Mouse (Mus musculus): ENCODE measurements at regions not wholly inside any gene's neighbourhood (a gene's known extent, or its start where the extent isn't known, plus 50 kb on each side); places are given as distances from the start of the nearest gene placed in this dataset.
"Not testable (repeated sequence)": the region's sequence is repeated elsewhere in the genome, so short reads cannot be mapped to it uniquely, and the experiment has no call there.

- Histone ChIP-seq H3K27ac (ENCODE audit: low read depth, low read length) (no peak overlapping the region), H3K4me1 (replicated peaks; ENCODE audit: control insufficient read depth, insufficient read depth, low read length) (no peaks in the 10 kb centered on the region), H3K36me3 (ENCODE audit: control insufficient read depth, insufficient read depth, low read length) (no peaks in the 10 kb centered on the region), H3K4me3 (ENCODE audit: low read depth, low read length) (no peak overlapping the region), H3K4me2 (no peak overlapping the region), H3K27me3 (replicated peaks; ENCODE audit: control insufficient read depth, insufficient read depth, low read length) (no peaks in the 10 kb centered on the region), H3K9ac (ENCODE audit: low read depth, low read length) (no peak overlapping the region), H3K9me3 (ENCODE audit: control insufficient read depth, low read length) (no peaks in the 10 kb centered on the region)
- 43% methylated on average over 3 of the region's 3 CpGs for WGBS
- ATAC-seq (replicated peaks; ENCODE audit: low FRiP score) (no peak), DNase-seq (ENCODE audit: low spot score) (no peak)
Measured at GRCm38 (mm10) chr8:56970311-56970710, 350.5 kb upstream of the Hand2 start.

GRCm38 (mm10) chr8:56978994-56979393, 341.8 kb upstream of the Hand2 start:
- Histone ChIP-seq H3K9me3 (ENCODE audit: control insufficient read depth, low read length) (no peaks in the 10 kb centered on the region), H3K27me3 (replicated peaks; ENCODE audit: control insufficient read depth, insufficient read depth, low read length) (no peaks in the 10 kb centered on the region), H3K4me1 (replicated peaks; ENCODE audit: control insufficient read depth, insufficient read depth, low read length) (no peaks in the 10 kb centered on the region), H3K36me3 (ENCODE audit: control insufficient read depth, insufficient read depth, low read length) (no peaks in the 10 kb centered on the region), H3K4me3 (ENCODE audit: low read depth, low read length) (no peak overlapping the region), H3K27ac (ENCODE audit: low read depth, low read length) (no peak overlapping the region), H3K4me2 (no peak overlapping the region), H3K9ac (ENCODE audit: low read depth, low read length) (no peak overlapping the region)
- ATAC-seq (replicated peaks; ENCODE audit: low FRiP score), result no peak
- 64% methylated on average over 2 of the region's 2 CpGs for WGBS
- no peak for DNase-seq (ENCODE audit: low spot score)

GRCm38 (mm10) chr8:56979416-56979815, 341.4 kb upstream of the Hand2 start:
- ATAC-seq (replicated peaks; ENCODE audit: low FRiP score) (no peak), DNase-seq (ENCODE audit: low spot score) (no peak)
- Histone ChIP-seq H3K4me3 (ENCODE audit: low read depth, low read length) (no peak overlapping the region), H3K36me3 (ENCODE audit: control insufficient read depth, insufficient read depth, low read length) (no peaks in the 10 kb centered on the region), H3K4me1 (replicated peaks; ENCODE audit: control insufficient read depth, insufficient read depth, low read length) (no peaks in the 10 kb centered on the region), H3K4me2 (no peak overlapping the region), H3K27ac (ENCODE audit: low read depth, low read length) (no peak overlapping the region), H3K9me3 (ENCODE audit: control insufficient read depth, low read length) (no peaks in the 10 kb centered on the region), H3K9ac (ENCODE audit: low read depth, low read length) (no peak overlapping the region), H3K27me3 (replicated peaks; ENCODE audit: control insufficient read depth, insufficient read depth, low read length) (no peaks in the 10 kb centered on the region)
- WGBS, result 75% methylated on average over 13 of the region's 13 CpGs

- ATAC-seq (replicated peaks; ENCODE audit: low FRiP score) (no peak), DNase-seq (ENCODE audit: low spot score) (no peak)
- Histone ChIP-seq H3K4me2 (no peak overlapping the region), H3K9me3 (ENCODE audit: control insufficient read depth, low read length) (no peaks in the 10 kb centered on the region), H3K36me3 (ENCODE audit: control insufficient read depth, insufficient read depth, low read length) (no peaks in the 10 kb centered on the region), H3K4me1 (replicated peaks; ENCODE audit: control insufficient read depth, insufficient read depth, low read length) (no peaks in the 10 kb centered on the region), H3K27ac (ENCODE audit: low read depth, low read length) (no peak overlapping the region), H3K4me3 (ENCODE audit: low read depth, low read length) (no peak overlapping the region), H3K9ac (ENCODE audit: low read depth, low read length) (no peak overlapping the region), H3K27me3 (replicated peaks; ENCODE audit: control insufficient read depth, insufficient read depth, low read length) (no peaks in the 10 kb centered on the region)
- WGBS, result 68% methylated on average over 6 of the region's 6 CpGs
Measured at GRCm38 (mm10) chr8:57010318-57011024, 310.3 kb upstream of the Hand2 start.

GRCm38 (mm10) chr8:57013813-57014320, 306.9 kb upstream of the Hand2 start:
- H3K27ac ChIP-seq (ENCODE audit: low read depth, low read length), result no peak overlapping the region

GRCm38 (mm10) chr8:57016329-57016728, 304.5 kb upstream of the Hand2 start:
- Histone ChIP-seq H3K27me3 (replicated peaks; ENCODE audit: control insufficient read depth, insufficient read depth, low read length) (no peaks in the 10 kb centered on the region), H3K4me1 (replicated peaks; ENCODE audit: control insufficient read depth, insufficient read depth, low read length) (no peaks in the 10 kb centered on the region), H3K27ac (ENCODE audit: low read depth, low read length) (no peak overlapping the region), H3K9me3 (ENCODE audit: control insufficient read depth, low read length) (no peaks in the 10 kb centered on the region), H3K4me3 (ENCODE audit: low read depth, low read length) (no peak overlapping the region), H3K4me2 (no peak overlapping the region), H3K9ac (ENCODE audit: low read depth, low read length) (no peak overlapping the region), H3K36me3 (ENCODE audit: control insufficient read depth, insufficient read depth, low read length) (no peaks in the 10 kb centered on the region)
- WGBS, result 76% methylated on average over 3 of the region's 3 CpGs
- no peak for ATAC-seq (replicated peaks; ENCODE audit: low FRiP score)
- DNase-seq (ENCODE audit: low spot score), result no peak

More at GRCm38 (mm10) chr8:57013813-57014320, 306.9 kb upstream of the Hand2 start:
- no peak overlapping the region for H3K9ac ChIP-seq (ENCODE audit: low read depth, low read length)
- no peaks in the 10 kb centered on the region for H3K4me1 ChIP-seq (replicated peaks; ENCODE audit: control insufficient read depth, insufficient read depth, low read length)
- no peak for ATAC-seq (replicated peaks; ENCODE audit: low FRiP score)
- H3K36me3 ChIP-seq (ENCODE audit: control insufficient read depth, insufficient read depth, low read length), result no peaks in the 10 kb centered on the region
- DNase-seq (ENCODE audit: low spot score), result no peak
- H3K9me3 ChIP-seq (ENCODE audit: control insufficient read depth, low read length), result no peaks in the 10 kb centered on the region
- WGBS, result 61% methylated on average over 3 of the region's 3 CpGs
- no peak overlapping the region for H3K4me2 ChIP-seq
- no peak overlapping the region for H3K4me3 ChIP-seq (ENCODE audit: low read depth, low read length)
- H3K27me3 ChIP-seq (replicated peaks; ENCODE audit: control insufficient read depth, insufficient read depth, low read length), result no peaks in the 10 kb centered on the region

GRCm38 (mm10) chr8:57028096-57028495, 292.7 kb upstream of the Hand2 start:
- WGBS, result 89% methylated on average over 1 of the region's 1 CpGs
- H3K4me1 ChIP-seq (replicated peaks; ENCODE audit: control insufficient read depth, insufficient read depth, low read length); H3K4me3 ChIP-seq (ENCODE audit: low read depth, low read length); H3K9ac ChIP-seq (ENCODE audit: low read depth, low read length); H3K36me3 ChIP-seq (ENCODE audit: control insufficient read depth, insufficient read depth, low read length); H3K9me3 ChIP-seq (ENCODE audit: control insufficient read depth, low read length); H3K4me2 ChIP-seq; DNase-seq (ENCODE audit: low spot score); ATAC-seq (replicated peaks; ENCODE audit: low FRiP score); H3K27ac ChIP-seq (ENCODE audit: low read depth, low read length); H3K27me3 ChIP-seq (replicated peaks; ENCODE audit: control insufficient read depth, insufficient read depth, low read length): not testable (repeated sequence)

- Histone ChIP-seq H3K4me2 (no peak overlapping the region), H3K4me3 (ENCODE audit: low read depth, low read length) (no peak overlapping the region), H3K36me3 (ENCODE audit: control insufficient read depth, insufficient read depth, low read length) (no peaks in the 10 kb centered on the region), H3K9me3 (ENCODE audit: control insufficient read depth, low read length) (no peaks in the 10 kb centered on the region), H3K27me3 (replicated peaks; ENCODE audit: control insufficient read depth, insufficient read depth, low read length) (no peaks in the 10 kb centered on the region), H3K4me1 (replicated peaks; ENCODE audit: control insufficient read depth, insufficient read depth, low read length) (no peaks in the 10 kb centered on the region), H3K27ac (ENCODE audit: low read depth, low read length) (no peak overlapping the region), H3K9ac (ENCODE audit: low read depth, low read length) (no peak overlapping the region)
- no peak for ATAC-seq (replicated peaks; ENCODE audit: low FRiP score)
- no peak for DNase-seq (ENCODE audit: low spot score)
- WGBS, result 84% methylated on average over 6 of the region's 6 CpGs
Measured at GRCm38 (mm10) chr8:57048490-57048889, 272.3 kb upstream of the Hand2 start.

GRCm38 (mm10) chr8:57048909-57049308, 271.9 kb upstream of the Hand2 start:
- no peaks in the 10 kb centered on the region for H3K27me3 ChIP-seq (replicated peaks; ENCODE audit: control insufficient read depth, insufficient read depth, low read length)
- no peak for ATAC-seq (replicated peaks; ENCODE audit: low FRiP score)
- WGBS, result 74% methylated on average over 3 of the region's 3 CpGs

More at GRCm38 (mm10) chr8:57048909-57049308, 271.9 kb upstream of the Hand2 start:
- no peak overlapping the region for H3K4me3 ChIP-seq (ENCODE audit: low read depth, low read length)
- no peak overlapping the region for H3K27ac ChIP-seq (ENCODE audit: low read depth, low read length)
- H3K9ac ChIP-seq (ENCODE audit: low read depth, low read length), result no peak overlapping the region
- H3K36me3 ChIP-seq (ENCODE audit: control insufficient read depth, insufficient read depth, low read length), result no peaks in the 10 kb centered on the region
- H3K4me2 ChIP-seq, result no peak overlapping the region
- no peak for DNase-seq (ENCODE audit: low spot score)
- no peaks in the 10 kb centered on the region for H3K9me3 ChIP-seq (ENCODE audit: control insufficient read depth, low read length)
- H3K4me1 ChIP-seq (replicated peaks; ENCODE audit: control insufficient read depth, insufficient read depth, low read length), result no peaks in the 10 kb centered on the region

Measured in liver, embryonic 11.5 days (tissue).